Mouse (Mus musculus) adrenal gland, postnatal 4 days (tissue): ENCODE measurements around the gene Olfr576. TPM values are rescaled to one million over a fixed set of nuclear protein-coding genes. Genes with fewer than 3 reads are reported as not detected.

Source experiments
- DNase-seq, 2 experiments: peaks; one replicate each; pipeline ENCODE4 v3.0.0; 2021 to 2022; ENCODE audit warnings: low spot score in 2 of 2, mixed read lengths in 2 of 2
- long read RNA-seq, 2 experiments: library from polyadenylated mRNA; stranded (forward); transcript quantifications; one replicate each; pipeline ENCODE4 v2.0.0; 2021
- total RNA-seq, 2 experiments: library from RNA; stranded (reverse); gene quantifications; 2 replicates each; pipeline ENCODE4 v1.2.3; 2021

The Olfr576 gene
- not detected for total RNA-seq
- long read RNA-seq, experiment 1 = 0 reads
- long read RNA-seq, experiment 2 = 0 reads

- no peak for DNase-seq
Measured at GRCm38 (mm10) chr7:102962360-102962759, at the start of gene Olfr576. Olfr576 (plus strand) TSS chr7:102962660.

GRCm38 (mm10) chr7:102915261-102915660, 47.2 kb upstream of the Olfr576 start:
- no peak for DNase-seq

GRCm38 (mm10) chr7:102916405-102916804, 46.1 kb upstream of the Olfr576 start:
- DNase-seq = no peak

GRCm38 (mm10) chr7:102917032-102917875, 45.2 kb upstream of the Olfr576 start, which contains the start of gene Olfr571:
Olfr571 (minus strand) TSS chr7:102917536.
- DNase-seq = no peak

- DNase-seq = no peak
Measured at GRCm38 (mm10) chr7:102919632-102920031, 42.8 kb upstream of the Olfr576 start.

GRCm38 (mm10) chr7:102924109-102924508, 38.4 kb upstream of the Olfr576 start, which contains the start of gene Olfr572:
Olfr572 (plus strand) TSS chr7:102924409.
- no peak for DNase-seq

GRCm38 (mm10) chr7:102927105-102927504, 35.4 kb upstream of the Olfr576 start:
- no peak for DNase-seq

- DNase-seq = no peak
Measured at GRCm38 (mm10) chr7:102942475-102942874, 20.0 kb upstream of the Olfr576 start, which contains the start of gene Olfr573-ps1. Olfr573-ps1 (minus strand) TSS chr7:102942575.

- DNase-seq = no peak
Measured at GRCm38 (mm10) chr7:102943417-102943816, 19.0 kb upstream of the Olfr576 start.

- DNase-seq = no peak
Measured at GRCm38 (mm10) chr7:102948167-102948566, 14.3 kb upstream of the Olfr576 start, which contains the start of gene Olfr574. Olfr574 (plus strand) TSS chr7:102948467.

GRCm38 (mm10) chr7:102950732-102951131, 11.7 kb upstream of the Olfr576 start:
- no peak for DNase-seq

GRCm38 (mm10) chr7:102958137-102958536, 4.3 kb upstream of the Olfr576 start:
- DNase-seq = no peak

GRCm38 (mm10) chr7:102958593-102958992, 3.9 kb upstream of the Olfr576 start, which contains the start of gene Olfr575:
Olfr575 (minus strand) TSS chr7:102958775.
- no peak for DNase-seq

GRCm38 (mm10) chr7:102974399-102974798, 11.9 kb downstream of the Olfr576 start:
- no peak for DNase-seq

- DNase-seq = no peak
Measured at GRCm38 (mm10) chr7:102975843-102976242, 13.4 kb downstream of the Olfr576 start, which contains the start of gene Olfr577. Olfr577 (minus strand) TSS chr7:102975943.

- no peak for DNase-seq
Measured at GRCm38 (mm10) chr7:102989224-102989623, 26.8 kb downstream of the Olfr576 start, which contains the start of gene Olfr578. Olfr578 (minus strand) TSS chr7:102989324.

Other genes starting within 250 kb of the Olfr576 start
- gene Olfr33, start 243.6 kb upstream of the Olfr576 start, total RNA-seq = not detected
- gene Olfr559, start 235.2 kb upstream of the Olfr576 start, total RNA-seq = not detected
- not detected for gene Olfr560, start 203.3 kb upstream of the Olfr576 start, total RNA-seq
- gene Olfr78, start 203.2 kb upstream of the Olfr576 start, total RNA-seq = 1 to 10 TPM; 1.1 to 1.9 TPM
- not detected for gene Olfr561, start 191.4 kb upstream of the Olfr576 start, total RNA-seq
- gene Olfr564, start 159.2 kb upstream of the Olfr576 start, total RNA-seq = not detected
- gene Olfr566, start 103.9 kb upstream of the Olfr576 start, total RNA-seq = not detected
- not detected for gene Olfr568, start 85.5 kb upstream of the Olfr576 start, total RNA-seq
- gene Olfr569, start 71.8 kb upstream of the Olfr576 start, total RNA-seq = not detected
- not detected for gene Olfr570, start 68.1 kb upstream of the Olfr576 start, total RNA-seq
- not detected for gene Olfr571, start 45.1 kb upstream of the Olfr576 start, total RNA-seq
- gene Olfr572, start 38.3 kb upstream of the Olfr576 start, total RNA-seq = not detected
- gene Olfr573-ps1, start 20.1 kb upstream of the Olfr576 start, total RNA-seq = not detected
- not detected for gene Olfr574, start 14.2 kb upstream of the Olfr576 start, total RNA-seq
- not detected for gene Olfr575, start 3.9 kb upstream of the Olfr576 start, total RNA-seq
- gene Olfr577, start 13.3 kb downstream of the Olfr576 start, total RNA-seq = not detected
- not detected for gene Olfr578, start 26.7 kb downstream of the Olfr576 start, total RNA-seq
- not detected for gene Olfr582, start 75.4 kb downstream of the Olfr576 start, total RNA-seq
- not detected for gene Olfr583, start 88.6 kb downstream of the Olfr576 start, total RNA-seq
- gene Olfr584, start 119.2 kb downstream of the Olfr576 start, total RNA-seq = not detected
- not detected for gene Olfr585, start 135.1 kb downstream of the Olfr576 start, total RNA-seq
- gene Olfr586, start 163.0 kb downstream of the Olfr576 start, total RNA-seq = not detected
- gene Olfr588-ps1, start 178.2 kb downstream of the Olfr576 start, total RNA-seq = not detected
- gene Olfr589, start 193.7 kb downstream of the Olfr576 start, total RNA-seq = not detected
- gene Olfr591, start 215.7 kb downstream of the Olfr576 start, total RNA-seq = not detected
- not detected for gene Olfr592, start 222.1 kb downstream of the Olfr576 start, total RNA-seq
- gene Olfr593, start 249.2 kb downstream of the Olfr576 start, total RNA-seq = not detected